Mouse (Mus musculus): ENCODE data around the gene Olfr339. TPM values are rescaled to one million over a fixed set of nuclear protein-coding genes. Genes with fewer than 3 reads are reported as not detected.
"Not testable (repeated sequence)": the region's sequence is repeated elsewhere in the genome, so short reads cannot be mapped to it uniquely, and the experiment has no call there.

Olfr339 gene
- not detected for total RNA-seq (2021)
- long read RNA-seq, experiment 1 = 0 reads
- long read RNA-seq, experiment 2 = 0 reads

DNA sequence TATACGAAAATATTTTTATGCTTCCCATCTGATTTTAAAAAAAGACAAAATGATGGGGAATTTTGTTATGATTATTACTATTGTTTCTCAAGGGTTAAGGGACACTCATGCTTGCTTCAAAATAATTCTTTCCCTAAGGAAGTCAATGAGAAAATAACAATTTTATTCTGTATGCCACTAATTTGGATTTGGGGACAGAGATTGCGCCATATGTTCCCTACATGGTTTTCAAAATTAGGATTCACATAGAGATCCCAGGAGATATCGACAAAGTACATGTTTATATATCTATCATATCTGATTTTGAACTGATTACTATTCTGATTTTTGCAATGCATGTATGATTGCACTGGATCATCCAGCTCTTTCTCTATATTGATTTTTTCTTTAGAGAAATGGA is at the start of gene Olfr339:
TSS of gene Olfr339 (plus strand) at position 301 of the 400 bp plus-strand sequence.
- TF ChIP-seq CTCF (conservative IDR thresholded peaks at IDR 0.05) = no peak
- H3K27ac ChIP-seq = no peak within 1 kb of the TSS
- H3K4me3 ChIP-seq = no peak within 1 kb of the TSS
- no peak for DNase-seq (ENCODE audit: low spot score in 2 of 2)

GRCm38 (mm10) chr2:36373219-36373618 is 45.5 kb upstream of the Olfr339 start, which contains the start of gene Olfr338:
Gene Olfr338, plus strand, starts transcription at chr2:36373519.
- TF ChIP-seq CTCF (conservative IDR thresholded peaks at IDR 0.05) = no peak
- DNase-seq (ENCODE audit: low spot score in 2 of 2) = no peak
- H3K4me3 ChIP-seq = no peak within 1 kb of the TSS
- H3K27ac ChIP-seq = no peak within 1 kb of the TSS

- not testable (repeated sequence) for H3K27ac ChIP-seq; DNase-seq (ENCODE audit: low spot score in 2 of 2); H3K4me3 ChIP-seq
Observed at GRCm38 (mm10) chr2:36415174-36415573, 3.6 kb upstream of the Olfr339 start.

GRCm38 (mm10) chr2:36415591-36415990 is 3.2 kb upstream of the Olfr339 start:
- H3K4me3 ChIP-seq; DNase-seq (ENCODE audit: low spot score in 2 of 2): not testable (repeated sequence)

DNA sequence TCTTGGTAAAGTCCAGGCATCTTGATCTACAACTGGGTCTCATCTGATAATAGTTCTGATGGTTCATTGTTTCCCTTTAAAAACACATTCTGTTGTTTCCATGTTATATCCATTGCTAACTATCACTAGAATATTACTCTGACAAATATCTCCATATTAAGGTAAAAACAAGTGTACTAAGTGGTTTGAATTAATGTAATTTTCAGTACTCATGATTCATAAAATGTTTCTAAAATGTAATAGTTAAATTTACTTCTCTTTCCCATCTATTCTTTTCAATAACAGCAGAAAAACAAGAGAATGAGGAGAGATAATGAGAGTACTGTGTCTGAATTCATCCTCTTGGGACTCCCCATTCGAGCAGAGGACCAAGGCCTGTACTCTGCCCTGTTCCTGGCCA is 33.5 kb downstream of the Olfr339 start, which contains the start of gene Olfr340:
TSS of gene Olfr340 (plus strand) at position 301 of the 400 bp plus-strand sequence.
- no peak within 1 kb of the TSS for H3K27ac ChIP-seq
- DNase-seq (ENCODE audit: low spot score in 2 of 2) = no peak
- no peak for TF ChIP-seq CTCF (conservative IDR thresholded peaks at IDR 0.05)
- H3K4me3 ChIP-seq = no peak within 1 kb of the TSS

More at GRCm38 (mm10) chr2:36415591-36415990, 3.2 kb upstream of the Olfr339 start:
- H3K27ac ChIP-seq = not testable (repeated sequence)

GRCm38 (mm10) chr2:36473634-36474033 is 54.9 kb downstream of the Olfr339 start:
- DNase-seq (ENCODE audit: low spot score in 2 of 2) = no peak

More at GRCm38 (mm10) chr2:36473634-36474033, 54.9 kb downstream of the Olfr339 start:
- H3K27ac ChIP-seq = no peak overlapping the region
- TF ChIP-seq CTCF (conservative IDR thresholded peaks at IDR 0.05) = no peak
- H3K4me3 ChIP-seq = no peak overlapping the region

Other genes starting within 250 kb of the Olfr339 start
- gene Ptgs1, start 188.5 kb upstream of the Olfr339 start, total RNA-seq (2021) = 10 to 100 TPM; 17.1 to 19.1 TPM
- under 1 TPM in 1 of 2 experiments, not detected in 1; 0.05 TPM for gene Olfr338, start 45.4 kb upstream of the Olfr339 start, total RNA-seq (2021)
- not detected for gene Olfr340, start 33.6 kb downstream of the Olfr339 start, total RNA-seq (2021)
- gene Olfr341, start 63.5 kb downstream of the Olfr339 start, total RNA-seq (2021) = not detected
- not detected for gene Olfr342, start 106.1 kb downstream of the Olfr339 start, total RNA-seq (2021)
- gene Olfr344, start 147.7 kb downstream of the Olfr339 start, total RNA-seq (2021) = under 1 TPM in 1 of 2 experiments, not detected in 1; 0.05 TPM
- not detected for gene Olfr345, start 221.1 kb downstream of the Olfr339 start, total RNA-seq (2021)

Measured in layer of hippocampus, adult 2 months (tissue).